Mouse (Mus musculus): ENCODE data around the gene Babam2. TPM values are rescaled to one million over a fixed set of nuclear protein-coding genes. Genes with fewer than 3 reads are reported as not detected.

The Babam2 gene
- total and polyA plus RNA-seq, 2 experiments from 2014 or later: 31.2 to 66.2 TPM

DNA sequence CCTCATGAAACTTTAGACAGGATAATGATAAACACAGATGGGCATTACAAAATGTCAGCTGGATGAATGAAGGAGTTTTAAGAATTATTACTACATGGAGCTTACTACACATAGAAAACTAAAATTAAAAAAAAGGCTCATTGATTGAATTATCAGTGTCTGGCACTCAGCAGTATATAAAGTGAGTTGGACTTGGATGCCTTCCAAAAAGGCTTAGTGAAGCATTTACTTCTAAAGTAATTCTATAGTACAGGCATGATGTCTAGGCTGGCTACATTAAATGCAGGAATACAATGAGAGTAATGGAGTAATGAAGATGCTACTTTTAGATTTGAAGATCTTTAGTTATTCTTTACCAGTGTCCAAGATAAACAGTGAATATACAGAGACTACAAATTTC is 4.3 kb upstream of the Babam2 start:
- ATAC-seq: no peak
- no peak for TF ChIP-seq CTCF (IDR thresholded peaks at IDR 0.05; ENCODE audit: low read depth)

DNA sequence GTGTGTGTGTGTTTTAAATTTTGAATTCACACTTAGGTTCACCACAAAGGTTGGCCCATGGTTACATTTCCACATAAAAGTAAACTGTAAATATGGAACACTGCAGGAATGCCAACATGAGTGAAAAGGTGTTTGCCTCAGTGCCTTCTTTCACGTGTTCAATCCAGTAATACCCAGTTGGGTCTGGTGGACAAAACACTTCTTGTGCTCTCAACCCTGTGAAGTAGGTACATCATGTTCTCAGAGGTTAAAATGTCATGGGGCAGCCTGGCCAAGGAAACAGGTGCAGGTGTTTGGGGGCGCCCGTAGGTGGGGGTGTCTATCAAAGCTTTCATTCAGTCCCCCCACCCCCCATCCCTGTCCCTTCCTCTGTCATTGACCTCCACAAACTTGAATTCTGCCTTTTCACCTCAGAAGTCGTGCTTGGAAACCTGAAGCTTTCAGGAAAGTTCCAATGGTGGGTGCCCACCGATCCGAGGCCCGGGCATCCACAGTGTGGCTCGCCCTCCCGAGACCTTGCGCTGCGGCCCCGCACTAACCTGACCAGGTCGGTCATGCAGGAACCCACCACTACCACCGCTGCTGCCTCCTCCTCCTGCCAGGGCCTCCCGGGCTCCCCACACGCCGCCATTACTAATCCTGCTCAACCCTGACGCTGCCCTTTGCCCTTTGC is 377 bp upstream of the Babam2 start, which contains the start of gene Rbks:
TSS of gene Rbks (minus strand) at position 657 of the 673 bp plus-strand sequence.
- no peak for TF ChIP-seq CTCF (IDR thresholded peaks at IDR 0.05; ENCODE audit: low read depth)
- Histone ChIP-seq H3K27me3 (ENCODE audit: insufficient read depth, low read length) (no peaks in the 10 kb centered on the region), H3K4me2 (ENCODE audit: low read depth, low read length) (peak within 1 kb of the TSS; percentile 91), H3K36me3 (ENCODE audit: insufficient read depth, low read length) (no peaks in the 10 kb centered on the region; the same call in 1 of the 2 replicates), H3K27ac (peak within 1 kb of the TSS; percentile 94), H3K4me1 (ENCODE audit: insufficient read depth, low read length) (no peaks in the 10 kb centered on the region), H3K4me3 (ENCODE audit: low read length) (peak within 1 kb of the TSS; percentile 76), H3K9me3 (ENCODE audit: low read length) (no peaks in the 10 kb centered on the region), H3K9ac (replicated peaks; ENCODE audit: low read length) (peak within 1 kb of the TSS; percentile 72)
- WGBS: 7% methylated on average over 18 of the region's 18 CpGs
- DNase-seq (ENCODE audit: low spot score): no peak
- ATAC-seq: no peak

More for the DNA sequence above, 4.3 kb upstream of the Babam2 start:
- H3K4me2 ChIP-seq (ENCODE audit: low read depth, low read length): no peak overlapping the region
- H3K27me3 ChIP-seq (ENCODE audit: insufficient read depth, low read length): no peaks in the 10 kb centered on the region
- H3K9me3 ChIP-seq (ENCODE audit: low read length): no peaks in the 10 kb centered on the region
- no peak overlapping the region for H3K9ac ChIP-seq (replicated peaks; ENCODE audit: low read length)
- DNase-seq (ENCODE audit: low spot score): no peak
- no peaks in the 10 kb centered on the region for H3K4me1 ChIP-seq (ENCODE audit: insufficient read depth, low read length)
- H3K36me3 ChIP-seq (ENCODE audit: insufficient read depth, low read length): no peaks in the 10 kb centered on the region
- H3K27ac ChIP-seq: no peak overlapping the region
- H3K4me3 ChIP-seq (ENCODE audit: low read length): no peak overlapping the region

- 3% methylated on average over 16 of the region's 16 CpGs for WGBS
- Histone ChIP-seq H3K4me1 (ENCODE audit: insufficient read depth, low read length) (no peaks in the 10 kb centered on the region), H3K9me3 (ENCODE audit: low read length) (no peaks in the 10 kb centered on the region), H3K27ac (peak overlapping the region; percentile 94), H3K4me2 (ENCODE audit: low read depth, low read length) (peak overlapping the region; percentile 91), H3K9ac (replicated peaks; ENCODE audit: low read length) (peak overlapping the region; percentile 72), H3K4me3 (ENCODE audit: low read length) (peak overlapping the region; percentile 76), H3K36me3 (ENCODE audit: insufficient read depth, low read length) (no peaks in the 10 kb centered on the region; the same call in 1 of the 2 replicates), H3K27me3 (ENCODE audit: insufficient read depth, low read length) (no peaks in the 10 kb centered on the region)
- ATAC-seq (peak; percentile 84), DNase-seq (ENCODE audit: low spot score) (peak; percentile 91)
- TF ChIP-seq CTCF (IDR thresholded peaks at IDR 0.05; ENCODE audit: low read depth): no peak
Observed at GRCm38 (mm10) chr5:31698297-31698726, 828 bp downstream of the Babam2 start.

DNA sequence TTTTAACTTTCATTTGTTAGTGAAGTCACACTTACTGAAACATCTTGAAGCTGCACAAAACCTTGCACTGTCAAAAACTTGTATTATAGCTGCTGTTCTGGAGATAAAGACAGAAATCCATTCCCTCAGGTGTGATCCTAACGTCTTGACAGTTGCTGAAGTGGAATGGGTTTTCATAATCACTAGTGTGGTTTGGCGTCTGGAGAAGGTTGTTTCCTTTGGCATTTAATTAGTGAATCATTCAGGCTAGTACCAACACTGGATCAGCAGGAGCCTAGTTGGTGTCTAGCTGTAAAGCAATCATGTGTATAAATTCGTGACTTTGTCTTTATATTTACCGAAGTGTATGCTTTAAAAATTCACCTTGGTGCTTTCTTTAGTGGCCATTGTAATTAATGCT is 1.4 kb downstream of the Babam2 start:
- no peaks in the 10 kb centered on the region; the same call in 1 of the 2 replicates for H3K36me3 ChIP-seq (ENCODE audit: insufficient read depth, low read length)
- no peak for ATAC-seq
- no peak overlapping the region for H3K9ac ChIP-seq (replicated peaks; ENCODE audit: low read length)
- TF ChIP-seq CTCF (IDR thresholded peaks at IDR 0.05; ENCODE audit: low read depth): no peak
- H3K27me3 ChIP-seq (ENCODE audit: insufficient read depth, low read length): no peaks in the 10 kb centered on the region
- H3K4me2 ChIP-seq (ENCODE audit: low read depth, low read length): peak overlapping the region; percentile 91
- no peaks in the 10 kb centered on the region for H3K9me3 ChIP-seq (ENCODE audit: low read length)
- no peak overlapping the region for H3K27ac ChIP-seq
- no peaks in the 10 kb centered on the region for H3K4me1 ChIP-seq (ENCODE audit: insufficient read depth, low read length)
- 37% methylated on average over 4 of the region's 4 CpGs for WGBS
- no peak for DNase-seq (ENCODE audit: low spot score)
- peak overlapping the region; percentile 76 for H3K4me3 ChIP-seq (ENCODE audit: low read length)

DNA sequence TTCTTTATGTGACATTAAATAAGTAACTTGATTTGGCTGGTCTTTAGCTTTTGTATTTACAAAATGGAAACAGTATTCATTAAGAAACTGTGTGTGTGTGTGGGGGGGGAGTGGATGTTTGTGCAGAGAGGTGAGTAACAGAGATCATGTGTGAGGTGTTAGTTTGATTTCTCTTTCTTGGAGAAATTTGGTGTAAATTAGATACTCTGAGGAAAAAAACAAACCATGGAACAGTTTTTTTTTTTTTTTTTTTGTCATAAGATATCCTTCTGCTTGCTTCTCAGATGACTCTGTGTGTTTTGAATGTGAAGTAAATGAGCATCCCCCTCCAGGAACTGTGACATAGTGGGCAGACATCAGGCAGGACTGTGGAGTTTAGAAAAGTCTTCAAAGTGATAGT is 1.9 kb downstream of the Babam2 start:
- Histone ChIP-seq H3K4me2 (ENCODE audit: low read depth, low read length) (no peak overlapping the region), H3K9me3 (ENCODE audit: low read length) (no peaks in the 10 kb centered on the region), H3K27ac (no peak overlapping the region), H3K9ac (replicated peaks; ENCODE audit: low read length) (no peak overlapping the region), H3K4me3 (ENCODE audit: low read length) (no peak overlapping the region), H3K27me3 (ENCODE audit: insufficient read depth, low read length) (no peaks in the 10 kb centered on the region), H3K4me1 (ENCODE audit: insufficient read depth, low read length) (no peaks in the 10 kb centered on the region), H3K36me3 (ENCODE audit: insufficient read depth, low read length) (no peaks in the 10 kb centered on the region; the same call in 1 of the 2 replicates)
- no peak for TF ChIP-seq CTCF (IDR thresholded peaks at IDR 0.05; ENCODE audit: low read depth)
- ATAC-seq: no peak
- DNase-seq (ENCODE audit: low spot score): no peak

GRCm38 (mm10) chr5:31704971-31705370 is 7.5 kb downstream of the Babam2 start:
- Histone ChIP-seq H3K4me1 (ENCODE audit: insufficient read depth, low read length) (no peaks in the 10 kb centered on the region), H3K4me2 (ENCODE audit: low read depth, low read length) (no peak overlapping the region), H3K27me3 (ENCODE audit: insufficient read depth, low read length) (no peaks in the 10 kb centered on the region), H3K36me3 (ENCODE audit: insufficient read depth, low read length) (no peaks in the 10 kb centered on the region; the same call in 1 of the 2 replicates), H3K9ac (replicated peaks; ENCODE audit: low read length) (no peak overlapping the region), H3K4me3 (ENCODE audit: low read length) (no peak overlapping the region), H3K27ac (no peak overlapping the region), H3K9me3 (ENCODE audit: low read length) (no peaks in the 10 kb centered on the region)
- DNase-seq (ENCODE audit: low spot score): no peak
- no peak for ATAC-seq
- TF ChIP-seq CTCF (IDR thresholded peaks at IDR 0.05; ENCODE audit: low read depth): no peak
- 89% methylated on average over 5 of the region's 5 CpGs for WGBS

GRCm38 (mm10) chr5:31706826-31707225 is 9.3 kb downstream of the Babam2 start:
- H3K9ac ChIP-seq (replicated peaks; ENCODE audit: low read length): no peak overlapping the region
- no peaks in the 10 kb centered on the region; the same call in 1 of the 2 replicates for H3K36me3 ChIP-seq (ENCODE audit: insufficient read depth, low read length)
- no peak overlapping the region for H3K27ac ChIP-seq
- ATAC-seq (no peak), DNase-seq (ENCODE audit: low spot score) (no peak)
- no peaks in the 10 kb centered on the region for H3K4me1 ChIP-seq (ENCODE audit: insufficient read depth, low read length)
- no peak overlapping the region for H3K4me3 ChIP-seq (ENCODE audit: low read length)
- H3K9me3 ChIP-seq (ENCODE audit: low read length): no peaks in the 10 kb centered on the region
- no peaks in the 10 kb centered on the region for H3K27me3 ChIP-seq (ENCODE audit: insufficient read depth, low read length)
- 87% methylated on average over 4 of the region's 4 CpGs for WGBS
- no peak for TF ChIP-seq CTCF (IDR thresholded peaks at IDR 0.05; ENCODE audit: low read depth)
- no peak overlapping the region for H3K4me2 ChIP-seq (ENCODE audit: low read depth, low read length)
